Mouse (Mus musculus): ENCODE results near the gene Spns2. TPM values are rescaled to one million over a fixed set of nuclear protein-coding genes. Genes with fewer than 3 reads are reported as not detected.

The Spns2 gene
- polyA plus RNA-seq, 1 experiment = 3.2 TPM

GRCm38 (mm10) chr11:72514967-72515366, 25.3 kb upstream of the Spns2 start:
- Histone ChIP-seq H3K27ac (replicated peaks; ENCODE audit: low read depth, low read length) (no peak overlapping the region), H3K4me3 (ENCODE audit: insufficient read depth, low read depth, low read length) (no peak overlapping the region), H3K4me1 (ENCODE audit: control insufficient read depth, insufficient read depth, insufficient read length, low read length) (no peaks in the 10 kb centered on the region)

- no peak overlapping the region for H3K27ac ChIP-seq (replicated peaks; ENCODE audit: low read depth, low read length)
- no peaks in the 10 kb centered on the region for H3K4me1 ChIP-seq (ENCODE audit: control insufficient read depth, insufficient read depth, insufficient read length, low read length)
Observed at GRCm38 (mm10) chr11:72508651-72509050, 18.9 kb upstream of the Spns2 start.

GRCm38 (mm10) chr11:72507651-72508050, 17.9 kb upstream of the Spns2 start:
- Histone ChIP-seq H3K4me3 (ENCODE audit: insufficient read depth, low read depth, low read length) (no peak overlapping the region), H3K4me1 (ENCODE audit: control insufficient read depth, insufficient read depth, insufficient read length, low read length) (no peaks in the 10 kb centered on the region), H3K27ac (replicated peaks; ENCODE audit: low read depth, low read length) (no peak overlapping the region)

More at GRCm38 (mm10) chr11:72508651-72509050, 18.9 kb upstream of the Spns2 start:
- no peak overlapping the region for H3K4me3 ChIP-seq (ENCODE audit: insufficient read depth, low read depth, low read length)

- Histone ChIP-seq H3K4me3 (ENCODE audit: insufficient read depth, low read depth, low read length) (no peak overlapping the region), H3K4me1 (ENCODE audit: control insufficient read depth, insufficient read depth, insufficient read length, low read length) (no peaks in the 10 kb centered on the region), H3K27ac (replicated peaks; ENCODE audit: low read depth, low read length) (no peak overlapping the region)
Observed at GRCm38 (mm10) chr11:72504016-72504797, 14.5 kb upstream of the Spns2 start.

GRCm38 (mm10) chr11:72503501-72503921, 13.8 kb upstream of the Spns2 start:
- H3K4me1 ChIP-seq (ENCODE audit: control insufficient read depth, insufficient read depth, insufficient read length, low read length) = no peaks in the 10 kb centered on the region
- H3K27ac ChIP-seq (replicated peaks; ENCODE audit: low read depth, low read length) = no peak overlapping the region
- no peak overlapping the region for H3K4me3 ChIP-seq (ENCODE audit: insufficient read depth, low read depth, low read length)

- H3K27ac ChIP-seq (replicated peaks; ENCODE audit: low read depth, low read length) = no peak overlapping the region
- H3K4me3 ChIP-seq (ENCODE audit: insufficient read depth, low read depth, low read length) = no peak overlapping the region
- no peaks in the 10 kb centered on the region for H3K4me1 ChIP-seq (ENCODE audit: control insufficient read depth, insufficient read depth, insufficient read length, low read length)
Observed at GRCm38 (mm10) chr11:72502236-72502635, 12.5 kb upstream of the Spns2 start.

GRCm38 (mm10) chr11:72501426-72502002, 11.8 kb upstream of the Spns2 start:
- no peak overlapping the region for H3K4me3 ChIP-seq (ENCODE audit: insufficient read depth, low read depth, low read length)
- no peaks in the 10 kb centered on the region for H3K4me1 ChIP-seq (ENCODE audit: control insufficient read depth, insufficient read depth, insufficient read length, low read length)
- H3K27ac ChIP-seq (replicated peaks; ENCODE audit: low read depth, low read length) = no peak overlapping the region

- Histone ChIP-seq H3K4me3 (ENCODE audit: insufficient read depth, low read depth, low read length) (no peak overlapping the region), H3K27ac (replicated peaks; ENCODE audit: low read depth, low read length) (no peak overlapping the region), H3K4me1 (ENCODE audit: control insufficient read depth, insufficient read depth, insufficient read length, low read length) (no peaks in the 10 kb centered on the region)
Observed at GRCm38 (mm10) chr11:72500139-72500538, 10.4 kb upstream of the Spns2 start.

GRCm38 (mm10) chr11:72497367-72497766, 7.7 kb upstream of the Spns2 start:
- no peak overlapping the region for H3K27ac ChIP-seq (replicated peaks; ENCODE audit: low read depth, low read length)
- no peaks in the 10 kb centered on the region for H3K4me1 ChIP-seq (ENCODE audit: control insufficient read depth, insufficient read depth, insufficient read length, low read length)
- no peak overlapping the region for H3K4me3 ChIP-seq (ENCODE audit: insufficient read depth, low read depth, low read length)

GRCm38 (mm10) chr11:72496775-72497174, 7.1 kb upstream of the Spns2 start:
- no peaks in the 10 kb centered on the region for H3K4me1 ChIP-seq (ENCODE audit: control insufficient read depth, insufficient read depth, insufficient read length, low read length)
- no peak overlapping the region for H3K4me3 ChIP-seq (ENCODE audit: insufficient read depth, low read depth, low read length)
- H3K27ac ChIP-seq (replicated peaks; ENCODE audit: low read depth, low read length) = no peak overlapping the region

GRCm38 (mm10) chr11:72496066-72496465, 6.4 kb upstream of the Spns2 start:
- H3K4me1 ChIP-seq (ENCODE audit: control insufficient read depth, insufficient read depth, insufficient read length, low read length) = no peaks in the 10 kb centered on the region
- no peak overlapping the region for H3K4me3 ChIP-seq (ENCODE audit: insufficient read depth, low read depth, low read length)
- H3K27ac ChIP-seq (replicated peaks; ENCODE audit: low read depth, low read length) = no peak overlapping the region

GRCm38 (mm10) chr11:72494046-72494988, 4.6 kb upstream of the Spns2 start:
- no peaks in the 10 kb centered on the region for H3K4me1 ChIP-seq (ENCODE audit: control insufficient read depth, insufficient read depth, insufficient read length, low read length)
- no peak overlapping the region for H3K4me3 ChIP-seq (ENCODE audit: insufficient read depth, low read depth, low read length)
- H3K27ac ChIP-seq (replicated peaks; ENCODE audit: low read depth, low read length) = no peak overlapping the region

- Histone ChIP-seq H3K4me1 (ENCODE audit: control insufficient read depth, insufficient read depth, insufficient read length, low read length) (peaks cover 3% of the 10 kb centered on the region), H3K4me3 (ENCODE audit: insufficient read depth, low read depth, low read length) (no peak overlapping the region), H3K27ac (replicated peaks; ENCODE audit: low read depth, low read length) (no peak overlapping the region)
Observed at GRCm38 (mm10) chr11:72491130-72491960, 1.6 kb upstream of the Spns2 start.

- Histone ChIP-seq H3K4me3 (ENCODE audit: insufficient read depth, low read depth, low read length) (peak overlapping the region; percentile 69), H3K27ac (replicated peaks; ENCODE audit: low read depth, low read length) (0 out of 2 replicates have a peak overlapping the region, but pooled peaks have one; percentile 20), H3K4me1 (ENCODE audit: control insufficient read depth, insufficient read depth, insufficient read length, low read length) (peaks cover 8% of the 10 kb centered on the region)
Observed at GRCm38 (mm10) chr11:72489397-72489796, 307 bp downstream of the Spns2 start.

Data from brown adipose tissue, adult 24 weeks (tissue).